Mouse (Mus musculus) cerebellum, postnatal 14 days (tissue): ENCODE measurements around the gene Cyb5r2.
A peak's percentile ranks its signal among the peaks of the same experiment; 100 is the strongest.

Experiments
- DNase-seq, 2 experiments: peaks; one replicate each; pipeline ENCODE4 v3.0.0; 2021; ENCODE audit warnings: mixed read lengths in 2 of 2

The Cyb5r2 gene

GRCm38 (mm10) chr7:107757308-107758151, at the start of gene Cyb5r2:
TSS of gene Cyb5r2 (minus strand) at chr7:107758032.
- peak; percentile 27 to 41 for DNase-seq

- no peak for DNase-seq
These were observed 44.3 kb upstream of the Cyb5r2 start for GRCm38 (mm10) chr7:107802138-107802537.

- DNase-seq: no peak
These were observed 43.3 kb upstream of the Cyb5r2 start, which contains the start of gene Ovch2 for GRCm38 (mm10) chr7:107801108-107801507. TSS of gene Ovch2 (minus strand) at chr7:107801208.

GRCm38 (mm10) chr7:107796500-107796899, 38.7 kb upstream of the Cyb5r2 start:
- DNase-seq: no peak

- DNase-seq: peak; percentile 21 to 30
These were observed 30.3 kb upstream of the Cyb5r2 start for GRCm38 (mm10) chr7:107787977-107788620.

GRCm38 (mm10) chr7:107779611-107780010, 21.8 kb upstream of the Cyb5r2 start:
- peak; percentile 18 to 44 for DNase-seq

GRCm38 (mm10) chr7:107778216-107778615, 20.4 kb upstream of the Cyb5r2 start:
- no peak for DNase-seq

GRCm38 (mm10) chr7:107770812-107771211, 13.0 kb upstream of the Cyb5r2 start:
- no peak for DNase-seq

GRCm38 (mm10) chr7:107756748-107757147, 1.1 kb downstream of the Cyb5r2 start:
- no peak for DNase-seq

- DNase-seq: no peak
These were observed 1.9 kb downstream of the Cyb5r2 start for GRCm38 (mm10) chr7:107755905-107756304.

GRCm38 (mm10) chr7:107752031-107752520, 5.8 kb downstream of the Cyb5r2 start:
- DNase-seq: no peak

GRCm38 (mm10) chr7:107749721-107750120, 8.1 kb downstream of the Cyb5r2 start:
- no peak for DNase-seq

- peak; percentile 65 to 66 for DNase-seq
These were observed 8.6 kb downstream of the Cyb5r2 start for GRCm38 (mm10) chr7:107749270-107749669.

GRCm38 (mm10) chr7:107747954-107748353, 9.9 kb downstream of the Cyb5r2 start:
- DNase-seq: peak; percentile 72 to 85

GRCm38 (mm10) chr7:107747476-107747875, 10.4 kb downstream of the Cyb5r2 start:
- peak; percentile 25 to 30 for DNase-seq

- no peak for DNase-seq
These were observed 11.8 kb downstream of the Cyb5r2 start for GRCm38 (mm10) chr7:107746036-107746435.

- peak in 1 of 2 experiments; percentile 23 for DNase-seq
These were observed 12.7 kb downstream of the Cyb5r2 start for GRCm38 (mm10) chr7:107745111-107745510.

- DNase-seq: no peak
These were observed 13.4 kb downstream of the Cyb5r2 start for GRCm38 (mm10) chr7:107744454-107744853.

GRCm38 (mm10) chr7:107742963-107743465, 14.8 kb downstream of the Cyb5r2 start:
- no peak for DNase-seq

GRCm38 (mm10) chr7:107738726-107739125, 19.1 kb downstream of the Cyb5r2 start:
- peak; percentile 54 to 59 for DNase-seq

GRCm38 (mm10) chr7:107733162-107733561, 24.7 kb downstream of the Cyb5r2 start:
- DNase-seq: no peak

GRCm38 (mm10) chr7:107730587-107730986, 27.2 kb downstream of the Cyb5r2 start:
- DNase-seq: no peak

- DNase-seq: no peak
These were observed 30.3 kb downstream of the Cyb5r2 start for GRCm38 (mm10) chr7:107727538-107727937.

GRCm38 (mm10) chr7:107722536-107722935, 35.3 kb downstream of the Cyb5r2 start:
- no peak for DNase-seq
